Mouse (Mus musculus): ENCODE measurements around the gene Gtf2a1. TPM values are rescaled to one million over a fixed set of nuclear protein-coding genes. Genes with fewer than 3 reads are reported as not detected.

Gene Gtf2a1
- polyA plus RNA-seq, 1 experiment from 2014 or later = 45.7 TPM

Other genes with a start within 250 kb of the Gtf2a1 start
- 7.4 and 8.6 TPM in 2 replicates for gene Cep128, start 206.1 kb downstream of the Gtf2a1 start, polyA plus RNA-seq (2014; fragmentation: Nextera tagmentation; extraction: Ambion mirVana)
- gene Tshr, start 205.9 kb downstream of the Gtf2a1 start, polyA plus RNA-seq (2014; fragmentation: Nextera tagmentation; extraction: Ambion mirVana) = 0.16 and 0.73 TPM in 2 replicates
- gene Ston2, start 197.9 kb upstream of the Gtf2a1 start, polyA plus RNA-seq (2014; fragmentation: Nextera tagmentation; extraction: Ambion mirVana) = 7.8 and 13.4 TPM in 2 replicates

Measured in kidney, embryonic 14.5 days (tissue).